Mouse (Mus musculus) liver (tissue): ENCODE measurements around the gene Tnfrsf13c.
"Not testable (repeated sequence)": the region's sequence is repeated elsewhere in the genome, so short reads cannot be mapped to it uniquely, and the experiment has no call there.

ENCODE experiments used
- DNase-seq: peaks from one replicate; pipeline ENCODE4 v3.0.0-alpha.2; 2020; ENCODE audit warnings: mixed read lengths

Tnfrsf13c gene

GRCm38 (mm10) chr15:82223657-82224601 is at the start of gene Tnfrsf13c:
TSS of gene Tnfrsf13c (minus strand) at chr15:82224369.
- peak; percentile 75 for DNase-seq

- no peak for DNase-seq
Observed at GRCm38 (mm10) chr15:82272295-82272694, 48.1 kb upstream of the Tnfrsf13c start.

GRCm38 (mm10) chr15:82271201-82271600 is 47.0 kb upstream of the Tnfrsf13c start:
- DNase-seq = peak; percentile 78

- no peak for DNase-seq
Observed at GRCm38 (mm10) chr15:82268783-82269182, 44.6 kb upstream of the Tnfrsf13c start.

- DNase-seq = no peak
Observed at GRCm38 (mm10) chr15:82268185-82268584, 44.0 kb upstream of the Tnfrsf13c start.

- peak; percentile 68 for DNase-seq
Observed at GRCm38 (mm10) chr15:82266356-82266755, 42.2 kb upstream of the Tnfrsf13c start.

- DNase-seq = peak; percentile 77
Observed at GRCm38 (mm10) chr15:82259510-82259909, 35.3 kb upstream of the Tnfrsf13c start.

GRCm38 (mm10) chr15:82255944-82256383 is 31.8 kb upstream of the Tnfrsf13c start:
- no peak for DNase-seq

GRCm38 (mm10) chr15:82255248-82255647 is 31.1 kb upstream of the Tnfrsf13c start:
- no peak for DNase-seq

GRCm38 (mm10) chr15:82252097-82252496 is 27.9 kb upstream of the Tnfrsf13c start, which contains the start of gene 1500009C09Rik:
TSS of gene 1500009C09Rik (plus strand) at chr15:82252397.
- no peak for DNase-seq

GRCm38 (mm10) chr15:82251579-82251978 is 27.4 kb upstream of the Tnfrsf13c start:
- no peak for DNase-seq

- DNase-seq = no peak
Observed at GRCm38 (mm10) chr15:82247131-82247776, 23.1 kb upstream of the Tnfrsf13c start.

- not testable (repeated sequence) for DNase-seq
Observed at GRCm38 (mm10) chr15:82244805-82245161, 20.6 kb upstream of the Tnfrsf13c start.

- DNase-seq = peak; percentile 95
Observed at GRCm38 (mm10) chr15:82244115-82244804, 20.1 kb upstream of the Tnfrsf13c start, which contains the start of gene Cenpm. TSS of gene Cenpm (minus strand) at chr15:82244748.

GRCm38 (mm10) chr15:82243742-82244114 is 19.6 kb upstream of the Tnfrsf13c start:
- no peak for DNase-seq

- DNase-seq = no peak
Observed at GRCm38 (mm10) chr15:82243311-82243710, 19.1 kb upstream of the Tnfrsf13c start.

GRCm38 (mm10) chr15:82236565-82236964 is 12.4 kb upstream of the Tnfrsf13c start:
- peak; percentile 85 for DNase-seq

- DNase-seq = peak; percentile 58
Observed at GRCm38 (mm10) chr15:82235661-82236060, 11.5 kb upstream of the Tnfrsf13c start.

GRCm38 (mm10) chr15:82232651-82233050 is 8.5 kb upstream of the Tnfrsf13c start:
- no peak for DNase-seq

GRCm38 (mm10) chr15:82231591-82232378 is 7.6 kb upstream of the Tnfrsf13c start:
- DNase-seq = no peak

GRCm38 (mm10) chr15:82231100-82231499 is 6.9 kb upstream of the Tnfrsf13c start:
- DNase-seq = no peak

- peak; percentile 50 for DNase-seq
Observed at GRCm38 (mm10) chr15:82230098-82230611, 6.0 kb upstream of the Tnfrsf13c start.
